Mouse (Mus musculus) retina, postnatal 1 day (tissue): ENCODE measurements around the gene Srek1ip1.

ENCODE experiments used
- DNase-seq: peaks from one replicate; pipeline ENCODE4 v3.0.0-alpha.2; 2012

Srek1ip1 gene

DNA sequence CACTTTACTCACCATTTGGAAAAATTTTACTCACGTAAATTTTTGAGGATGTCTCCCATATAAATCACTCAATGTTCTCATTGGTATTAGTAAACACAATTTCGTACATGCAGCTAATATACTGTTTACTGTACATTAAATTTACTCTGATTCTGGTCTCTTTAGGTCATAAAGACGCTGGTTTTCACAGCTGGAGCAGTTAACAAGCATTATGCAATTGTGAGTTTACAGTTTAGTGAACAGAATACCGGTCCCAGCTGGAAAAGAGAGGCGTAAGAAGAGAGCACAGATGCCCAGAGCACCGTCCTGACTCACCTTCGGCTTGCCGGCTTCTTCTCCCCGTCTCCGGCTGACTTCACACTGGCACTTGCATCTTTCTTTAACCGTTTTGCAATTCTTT lies at the start of gene Srek1ip1:
Gene Srek1ip1, plus strand, starts transcription at position 301 of the 400 bp plus-strand sequence.
- DNase-seq: no peak

GRCm38 (mm10) chr13:104742866-104743265 lies 49.4 kb upstream of the Srek1ip1 start:
- no peak for DNase-seq

GRCm38 (mm10) chr13:104747032-104747431 lies 45.3 kb upstream of the Srek1ip1 start:
- no peak for DNase-seq

DNA sequence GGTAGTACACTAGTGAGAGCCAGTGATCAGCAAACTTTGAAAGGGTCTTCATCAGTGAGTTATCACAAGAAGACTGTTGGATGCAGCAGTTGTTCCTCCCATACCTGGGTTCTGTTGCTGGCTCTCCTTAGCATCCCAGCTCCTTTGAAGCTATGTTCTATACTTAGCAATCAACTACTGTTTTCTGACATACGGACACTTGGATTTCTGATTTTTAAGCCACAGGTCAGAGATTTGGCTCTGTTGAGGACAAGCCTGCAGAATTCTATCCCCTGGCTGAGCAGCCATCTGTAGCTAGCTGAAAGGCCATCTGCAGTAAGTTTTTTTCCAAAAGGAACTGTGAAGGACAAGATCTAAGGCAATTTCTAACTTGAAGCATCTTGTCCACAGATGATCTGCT lies 32.9 kb upstream of the Srek1ip1 start:
- DNase-seq: no peak

DNA sequence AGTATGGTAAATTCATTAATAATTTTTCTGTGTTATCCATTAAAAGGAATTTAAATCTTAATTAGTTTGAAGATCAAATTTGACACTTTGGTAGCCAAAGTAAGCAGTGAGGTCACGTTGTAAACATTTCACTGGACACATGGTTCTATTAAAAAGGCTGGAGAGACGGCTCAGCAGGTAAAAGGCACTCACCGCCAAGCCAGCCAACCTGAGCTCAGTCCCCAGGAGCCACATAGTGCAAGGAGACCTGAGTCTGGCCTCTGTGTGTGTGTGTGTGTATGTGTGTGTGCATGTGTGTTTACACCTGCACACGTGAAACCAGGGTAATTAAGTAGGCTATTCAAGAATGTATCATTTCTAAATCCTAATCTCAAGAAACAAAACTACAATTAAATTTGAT lies 29.9 kb upstream of the Srek1ip1 start:
- no peak for DNase-seq

DNA sequence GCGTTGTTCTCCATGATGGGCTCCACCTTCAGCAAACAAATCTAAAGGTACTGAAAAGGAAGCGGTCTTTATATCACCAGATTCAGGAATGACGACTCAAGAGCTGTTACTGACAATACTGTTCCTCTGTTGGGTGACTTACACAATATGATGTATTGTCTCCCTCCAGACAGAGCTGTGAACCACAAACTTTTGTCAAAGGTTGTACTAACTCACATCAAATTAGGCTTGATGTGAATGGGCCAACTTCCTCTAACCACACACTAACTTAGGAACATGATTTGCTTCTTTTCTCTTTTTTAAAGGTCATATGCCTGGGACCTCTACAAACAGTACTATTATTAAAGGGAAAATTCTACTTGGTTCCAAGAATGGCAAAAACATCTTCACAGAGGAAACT lies 29.1 kb upstream of the Srek1ip1 start:
- DNase-seq: no peak

DNA sequence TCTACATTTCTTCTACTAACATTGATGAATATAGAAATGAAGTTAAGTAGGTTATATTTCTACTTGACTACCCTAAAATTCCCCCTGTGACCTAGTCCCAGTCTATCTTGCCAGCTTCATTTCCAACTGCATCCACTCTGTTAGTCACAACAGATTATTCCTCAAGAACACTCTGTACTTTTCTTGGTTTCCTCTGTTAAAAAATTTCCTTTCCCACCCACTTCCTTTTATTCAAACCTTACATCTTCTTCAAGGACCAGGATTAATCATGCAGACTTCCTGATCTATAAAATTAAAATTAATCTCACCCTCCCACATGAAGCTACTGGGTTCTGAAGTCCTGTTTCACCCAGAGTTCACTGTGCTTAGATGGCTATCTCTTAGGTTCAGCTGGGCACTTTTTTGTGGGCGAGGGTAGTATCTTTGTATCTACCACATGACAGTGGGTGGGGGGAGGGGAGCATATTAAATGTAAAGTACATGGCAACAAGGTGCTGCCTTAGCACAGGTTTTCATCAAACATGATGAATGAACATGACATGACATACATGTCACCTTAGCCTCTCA lies 13.1 kb upstream of the Srek1ip1 start:
- DNase-seq: no peak

DNA sequence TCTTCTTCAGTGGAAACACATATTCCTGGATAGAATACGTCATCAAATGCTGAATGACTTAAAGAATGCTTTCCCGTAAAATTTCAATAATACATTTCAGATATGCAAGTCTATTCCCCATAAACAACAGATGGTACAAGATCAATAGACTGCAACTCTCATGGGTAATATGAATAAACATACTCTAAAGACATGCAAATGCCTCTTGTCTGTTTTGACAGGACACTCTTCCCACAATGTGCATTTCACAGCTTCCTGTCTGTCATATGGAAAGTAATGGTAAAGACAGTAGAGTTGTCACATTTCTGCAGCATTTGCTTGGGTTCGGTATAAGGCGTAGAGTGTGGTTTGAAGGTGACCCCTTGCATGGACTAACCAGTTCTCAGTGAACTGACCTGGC lies 5.0 kb upstream of the Srek1ip1 start:
- DNase-seq: no peak

- DNase-seq: peak; percentile 66
Measured at GRCm38 (mm10) chr13:104789663-104790062, 2.6 kb upstream of the Srek1ip1 start.

DNA sequence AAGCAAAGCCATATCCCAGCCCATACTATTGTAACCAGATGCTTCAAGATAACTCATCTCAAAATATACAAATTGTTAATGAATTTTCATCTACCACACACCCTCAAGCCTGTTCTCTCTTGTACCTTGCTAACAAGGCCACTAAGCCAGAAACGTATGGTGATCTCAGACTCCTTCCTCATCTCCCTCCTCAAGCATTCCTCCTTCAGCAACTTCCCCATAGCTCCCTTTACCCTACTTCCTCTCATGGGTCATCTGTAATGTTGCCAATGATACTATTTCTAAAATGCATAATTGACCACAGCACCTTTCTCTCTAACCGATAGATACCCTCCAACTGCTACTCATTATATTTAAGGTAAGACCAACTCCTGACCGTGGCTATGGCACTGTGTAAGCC lies 2.1 kb downstream of the Srek1ip1 start:
- DNase-seq: no peak

- no peak for DNase-seq
Measured at GRCm38 (mm10) chr13:104799067-104799466, 6.8 kb downstream of the Srek1ip1 start.

GRCm38 (mm10) chr13:104799566-104800182 lies 7.4 kb downstream of the Srek1ip1 start:
- DNase-seq: no peak

DNA sequence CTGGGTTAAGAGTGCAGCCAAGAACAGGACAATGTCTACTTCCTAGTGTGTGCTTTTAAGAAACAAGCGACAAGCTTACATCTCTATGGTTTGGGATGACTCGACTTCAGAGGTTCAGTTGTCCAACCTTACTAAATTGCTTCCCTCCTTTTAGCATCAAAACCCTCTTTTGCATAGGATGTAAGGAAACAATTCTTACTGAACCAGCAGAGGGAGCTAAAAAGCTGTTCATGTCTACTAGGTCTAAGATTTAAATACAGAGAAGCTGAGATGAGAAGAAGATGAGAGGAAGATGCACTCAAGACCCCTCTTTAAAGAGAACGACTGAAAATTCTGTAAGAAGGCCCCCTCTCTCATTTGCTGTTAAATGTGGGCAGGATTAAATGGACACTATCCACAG lies 13.4 kb downstream of the Srek1ip1 start:
- peak; percentile 65 for DNase-seq

DNA sequence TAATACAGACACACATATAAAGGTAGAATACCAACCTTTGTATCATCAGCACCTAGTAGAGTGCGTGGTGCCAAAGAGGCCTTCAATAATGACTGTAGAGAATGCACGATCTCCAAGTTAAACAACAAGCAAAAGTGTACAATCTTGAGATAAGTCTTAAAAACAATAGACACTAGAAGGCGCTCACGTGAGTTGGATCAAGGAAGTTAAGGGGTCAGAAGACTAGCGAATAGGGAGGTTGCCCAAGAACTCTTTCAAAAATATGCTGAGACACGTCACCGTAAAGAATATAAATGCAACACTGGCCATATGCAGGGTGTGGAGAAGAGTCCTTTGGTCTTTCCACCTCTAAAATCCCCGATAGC lies 24.0 kb downstream of the Srek1ip1 start:
- no peak for DNase-seq

DNA sequence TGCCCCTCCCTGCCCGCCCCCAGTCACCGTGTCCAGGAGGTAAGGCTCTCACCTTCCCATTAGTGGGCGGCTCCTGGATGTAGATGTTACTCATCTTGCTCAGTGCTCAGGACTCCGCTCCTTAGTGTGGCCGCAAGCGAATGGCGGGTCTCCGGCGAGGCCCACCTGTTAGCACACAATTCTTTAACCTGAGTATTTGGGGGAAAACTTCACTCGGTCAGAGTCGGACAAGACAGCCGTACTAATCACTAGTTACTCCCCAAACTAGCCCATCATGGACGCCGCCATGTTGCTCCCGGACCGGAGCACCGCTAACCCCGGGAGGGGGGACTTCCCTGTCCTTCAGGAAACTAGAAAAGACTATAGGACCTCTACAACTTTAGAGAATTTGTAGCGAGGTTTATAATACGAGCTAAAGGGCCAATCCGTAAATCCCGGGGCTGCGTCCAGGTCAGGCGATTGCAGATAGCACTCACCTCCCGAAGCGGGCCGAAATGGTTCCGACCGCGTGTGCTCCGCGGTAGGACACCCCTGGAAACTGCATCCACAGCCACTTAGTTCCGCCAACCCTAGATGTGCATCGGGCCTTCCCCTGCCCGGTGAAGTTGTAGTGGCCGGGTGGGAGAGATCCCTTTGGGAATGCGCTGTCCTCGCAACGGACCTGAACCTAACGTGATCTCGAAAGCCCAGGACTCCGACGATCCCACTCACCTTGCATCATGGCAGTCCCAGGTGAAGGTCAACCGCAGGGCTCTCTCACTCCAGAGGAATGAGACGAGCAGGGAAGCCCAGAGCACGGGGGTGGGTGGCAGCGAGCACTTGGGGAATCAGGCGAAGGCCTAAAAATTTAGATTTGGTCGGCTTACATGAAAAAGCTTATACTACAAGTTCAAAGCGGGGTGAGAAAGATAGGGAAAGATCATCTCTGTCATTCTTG lies 24.6 kb downstream of the Srek1ip1 start, which contains the start of gene Cwc27:
Gene Cwc27, minus strand, starts transcription at position 508 of the 937 bp plus-strand sequence.
- peak; percentile 94 for DNase-seq

DNA sequence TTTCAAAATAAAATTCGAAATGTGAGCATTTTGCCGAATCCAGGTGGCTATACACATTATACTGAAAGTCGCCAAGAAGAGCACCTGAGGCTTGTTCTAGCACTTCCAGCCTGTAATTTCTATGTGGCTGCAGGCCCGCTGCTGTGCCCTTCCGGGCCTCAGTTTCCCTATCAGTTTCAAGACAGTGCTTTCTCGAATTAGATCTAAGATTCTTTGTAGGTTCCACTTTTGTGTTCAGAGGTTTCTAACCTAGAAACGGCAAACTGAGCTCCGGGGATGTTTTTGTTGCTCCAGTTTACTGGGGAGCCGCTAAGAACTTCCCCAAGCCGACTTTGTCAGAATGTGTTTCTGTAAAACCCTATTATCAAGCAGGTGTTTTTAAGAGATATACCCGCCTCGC lies 25.4 kb downstream of the Srek1ip1 start:
- DNase-seq: no peak

- DNase-seq: no peak
Measured at GRCm38 (mm10) chr13:104821192-104821591, 28.9 kb downstream of the Srek1ip1 start.

GRCm38 (mm10) chr13:104821908-104822307 lies 29.6 kb downstream of the Srek1ip1 start:
- DNase-seq: no peak

DNA sequence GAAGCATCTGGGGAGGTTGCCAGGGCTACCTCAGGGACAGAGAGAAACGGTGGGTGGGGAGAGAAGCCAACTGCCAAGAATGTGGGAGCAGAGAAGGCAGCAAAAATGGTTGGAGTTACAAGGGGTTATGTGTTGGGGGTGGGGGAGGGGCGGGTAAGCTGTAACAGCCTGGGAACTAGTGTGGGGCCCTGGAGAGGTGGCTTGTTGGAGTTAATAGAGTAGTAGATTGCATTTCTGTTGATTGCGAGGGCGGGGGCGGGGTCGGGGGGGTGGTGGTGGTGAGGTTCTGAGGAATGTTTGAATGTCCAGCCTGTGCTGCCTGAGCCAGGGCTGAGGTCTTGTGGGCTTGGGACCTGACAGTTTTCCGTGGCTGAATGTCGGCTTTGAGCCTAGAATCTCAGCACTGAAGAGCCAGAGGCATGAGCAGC lies 30.1 kb downstream of the Srek1ip1 start:
- peak; percentile 1 for DNase-seq

- no peak for DNase-seq
Measured at GRCm38 (mm10) chr13:104825470-104825869, 33.2 kb downstream of the Srek1ip1 start.

- no peak for DNase-seq
Measured at GRCm38 (mm10) chr13:104832811-104833210, 40.5 kb downstream of the Srek1ip1 start.

- DNase-seq: no peak
Measured at GRCm38 (mm10) chr13:104837628-104838027, 45.3 kb downstream of the Srek1ip1 start.

DNA sequence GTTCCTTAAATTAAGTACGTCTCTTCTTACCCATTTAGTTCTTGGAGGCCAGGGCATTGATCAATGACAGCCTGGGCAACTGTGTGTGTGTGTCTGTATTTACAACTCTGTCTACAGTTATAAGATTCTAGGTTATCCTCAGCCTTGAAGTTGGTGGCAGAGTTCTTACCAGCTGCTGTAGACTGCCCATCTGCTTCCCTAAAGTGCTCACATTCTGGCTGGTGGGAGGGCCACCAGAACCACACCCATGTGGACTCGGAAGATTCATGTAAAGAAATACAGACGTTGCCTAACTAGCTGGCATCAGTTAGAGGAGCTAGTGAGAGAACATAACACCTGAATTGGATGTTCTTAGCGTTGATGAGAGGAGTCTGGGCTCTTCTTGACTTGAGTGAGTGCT lies 49.7 kb downstream of the Srek1ip1 start:
- no peak for DNase-seq
